Mouse (Mus musculus) adrenal gland, adult 2 months (tissue): ENCODE results near the gene Snx25. TPM values are rescaled to one million over a fixed set of nuclear protein-coding genes. Genes with fewer than 3 reads are reported as not detected.

Experiments
- DNase-seq: peaks from one replicate; pipeline ENCODE4 v3.0.0; 2021
- polyA plus RNA-seq: library from polyadenylated mRNA; depleted of rRNA; stranded (reverse); fragments of >200 nt; gene quantifications from 2 replicates; pipeline ENCODE4 v1.2.3, GENCODE M21; 2012; rRNA removed
- total RNA-seq, 2 experiments: library from RNA; stranded (reverse); gene quantifications; 2 replicates each; pipeline ENCODE4 v1.2.3; 2021

Snx25 gene
- total and polyA plus RNA-seq, 3 experiments, result 2.3 to 20.9 (median 14.1) TPM

DNA sequence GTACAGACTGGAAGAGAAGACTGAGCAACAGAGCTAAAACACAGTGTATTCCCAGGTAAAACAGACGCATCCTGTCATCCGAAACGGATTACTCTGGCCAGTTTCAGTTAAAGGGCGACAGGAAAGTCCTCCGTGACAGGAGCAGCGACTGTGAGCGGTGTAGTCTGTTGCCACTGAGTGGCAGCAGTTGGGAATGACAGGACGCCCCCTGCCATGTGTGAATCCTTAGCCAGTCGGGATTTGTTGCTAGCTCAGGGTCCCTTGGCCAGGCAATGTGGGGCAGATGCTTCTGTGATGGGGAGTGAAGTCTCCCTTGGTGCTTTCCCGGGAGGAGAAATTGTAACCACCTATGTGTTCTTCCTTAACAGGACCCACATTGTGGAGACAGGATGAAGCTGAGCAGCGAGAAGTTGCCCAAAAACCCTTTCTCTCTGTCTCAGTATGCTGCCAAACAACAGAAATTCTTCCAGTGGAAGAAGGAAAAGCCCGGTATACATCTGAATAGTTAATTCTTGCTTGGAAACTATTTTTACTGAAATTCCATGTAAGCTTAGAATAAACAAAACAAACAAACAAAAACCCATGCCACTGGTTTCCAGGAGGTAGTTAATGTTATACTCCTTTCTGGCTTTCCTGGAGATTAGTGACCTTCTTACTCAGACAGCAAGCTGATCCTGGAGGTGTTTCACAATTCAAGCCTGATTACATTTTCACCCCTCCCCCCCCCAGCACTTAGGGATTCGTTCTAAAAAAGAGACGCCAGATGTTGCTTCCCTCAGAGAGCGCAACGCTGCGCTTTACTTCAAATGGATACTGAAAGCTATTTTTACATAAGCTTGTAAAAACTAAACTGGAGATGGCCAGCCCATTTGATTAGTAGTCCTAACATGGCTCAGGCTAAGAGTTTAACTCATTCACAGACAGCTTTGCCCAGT is 140.9 kb downstream of the Snx25 start:
- no peak for DNase-seq

DNA sequence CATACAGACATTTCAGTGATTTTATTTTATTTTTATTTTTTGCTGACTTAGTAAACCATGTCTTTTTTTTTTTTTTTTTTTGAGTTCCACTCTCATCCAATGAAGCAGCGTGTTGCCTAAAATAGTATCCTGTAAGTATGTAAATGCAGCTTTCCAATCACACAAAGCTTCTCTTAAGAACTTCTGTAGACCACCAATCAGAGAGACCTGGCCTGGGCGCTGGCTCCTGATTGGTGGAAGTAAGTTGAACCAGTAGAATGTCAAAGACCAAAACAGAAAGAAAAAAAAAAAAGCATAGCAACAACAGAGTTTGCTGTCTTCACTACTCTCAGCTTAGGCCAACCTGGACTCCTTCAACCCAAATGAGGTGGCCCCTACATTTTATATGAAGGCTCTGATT is 141.7 kb downstream of the Snx25 start:
- DNase-seq, result no peak

DNA sequence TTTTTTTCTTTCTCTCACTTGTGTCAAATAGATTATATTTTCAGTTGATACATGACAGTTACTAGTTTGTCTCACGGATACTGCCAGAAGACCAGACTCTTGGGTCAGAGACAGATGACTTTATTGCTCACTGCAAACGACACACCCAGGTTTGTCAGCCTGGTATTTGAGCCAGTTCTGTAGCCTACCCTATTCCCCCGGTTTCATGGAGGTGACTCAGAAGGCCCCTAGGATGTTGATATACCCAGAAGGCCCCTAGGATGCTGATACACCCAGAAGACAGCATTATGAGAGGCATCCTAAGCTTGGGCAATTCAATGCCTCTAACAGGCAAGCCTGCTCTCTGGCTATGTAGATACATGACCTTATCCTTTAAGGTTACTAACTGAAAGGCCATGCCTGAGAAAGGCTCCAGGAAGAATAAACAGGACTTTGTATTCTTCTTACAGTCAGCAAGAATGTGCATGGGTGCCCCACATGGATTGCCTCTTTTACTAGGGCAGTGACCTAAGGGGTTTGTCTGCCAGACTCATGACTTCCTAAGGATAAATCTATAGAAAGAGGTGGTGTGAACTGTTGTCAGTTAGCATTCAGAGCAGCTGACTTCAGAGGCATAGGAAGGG is 144.8 kb downstream of the Snx25 start:
- DNase-seq, result no peak

DNA sequence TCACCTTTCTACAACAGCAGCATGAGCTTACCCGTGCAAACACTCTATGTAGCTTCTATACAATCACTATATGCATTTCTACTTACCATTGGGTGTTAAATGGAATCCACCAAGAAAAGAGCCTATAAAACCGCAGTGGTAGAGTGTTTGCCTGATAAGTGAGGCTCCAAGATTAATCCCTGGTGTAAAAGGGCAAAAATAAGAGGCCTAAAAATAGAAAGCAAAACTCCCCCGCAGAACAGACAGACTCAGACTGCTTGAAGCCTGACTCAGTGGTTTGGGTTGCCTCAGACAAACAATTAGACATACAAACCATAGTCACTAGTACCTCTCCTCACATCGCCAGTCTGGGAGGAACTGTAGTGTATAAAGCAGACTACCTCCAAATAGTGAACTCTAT is 146.4 kb downstream of the Snx25 start, which contains the start of gene Ankrd37:
Gene Ankrd37, minus strand, starts transcription at position 112 of the 400 bp plus-strand sequence.
- DNase-seq, result no peak

DNA sequence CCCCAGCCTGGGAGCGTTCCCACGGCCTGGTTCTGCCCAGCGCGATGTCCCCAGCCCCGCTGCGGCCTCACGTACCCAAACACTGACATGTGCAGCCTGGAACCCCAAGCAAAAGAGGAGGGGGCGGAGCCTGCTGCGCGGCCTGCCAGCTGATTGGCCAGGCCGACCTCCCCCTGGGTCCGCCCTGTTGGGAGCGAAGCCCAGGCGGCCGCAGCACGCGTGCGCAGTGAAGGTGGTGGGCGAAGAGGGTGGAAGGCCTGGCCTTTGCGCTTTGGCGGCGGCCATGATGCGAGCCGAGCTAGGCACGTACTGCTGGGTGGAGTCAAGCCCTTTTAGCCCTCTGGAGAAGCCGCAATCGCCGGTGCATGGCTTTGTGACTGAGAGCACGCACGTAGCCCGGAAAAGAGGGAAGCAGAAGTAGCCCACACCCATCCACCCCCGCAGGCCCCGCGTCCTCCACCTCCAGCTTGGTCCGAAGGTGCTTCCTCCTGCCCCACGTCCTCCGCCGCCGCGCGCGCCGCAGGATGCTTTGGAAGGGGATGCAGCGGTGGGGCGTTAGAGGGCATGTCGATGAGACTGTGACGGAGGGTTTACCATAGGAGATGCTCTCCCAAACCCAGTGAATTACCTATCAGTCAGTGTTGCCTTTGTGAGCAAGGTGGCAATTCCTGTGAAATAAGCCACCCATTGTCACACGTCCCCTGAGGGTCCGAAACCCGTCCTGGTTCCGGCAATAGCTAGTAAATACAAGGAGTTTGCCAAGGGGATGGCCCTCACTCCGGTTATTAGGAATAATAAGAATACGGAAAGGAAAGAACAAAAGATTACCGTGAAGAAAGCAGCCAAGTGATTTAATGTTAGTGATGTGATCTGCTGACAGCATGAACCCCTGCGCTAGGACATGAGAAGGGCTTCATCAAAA is 151.9 kb downstream of the Snx25 start:
- peak; percentile 100 for DNase-seq

DNA sequence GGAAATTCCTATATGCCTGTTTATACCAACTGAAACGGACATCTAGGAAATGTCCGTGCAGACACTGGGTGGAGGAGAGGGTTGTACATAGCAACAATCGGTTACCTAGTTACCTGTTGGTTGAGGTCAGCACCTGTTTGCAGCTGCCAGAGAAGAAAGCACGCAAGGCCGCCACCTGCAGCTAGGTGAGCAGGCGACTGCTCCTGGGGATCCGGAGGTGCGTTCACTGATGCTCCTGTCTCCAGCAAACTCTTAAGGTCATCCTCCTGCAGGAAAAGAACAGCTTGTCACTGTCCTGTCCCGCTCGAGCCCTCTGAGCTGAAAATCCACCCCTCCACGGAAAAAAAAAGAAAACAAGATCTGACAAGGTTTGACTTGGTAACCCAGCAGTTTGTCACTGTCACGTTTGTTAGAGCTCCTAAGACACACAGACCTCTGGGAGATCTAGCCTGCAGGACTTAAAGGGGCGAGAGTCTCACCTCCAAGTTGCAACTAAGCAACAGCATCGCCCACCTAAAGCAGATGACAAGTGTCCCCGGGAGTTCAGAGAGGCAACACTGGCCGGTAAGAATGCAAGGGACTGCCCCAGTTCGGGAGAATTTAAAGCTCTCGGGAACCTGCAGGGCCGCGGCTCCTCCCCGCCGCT is 152.7 kb downstream of the Snx25 start, which contains the start of gene Lrp2bp:
Gene Lrp2bp, plus strand, starts transcription at position 166 of the 646 bp plus-strand sequence.
- no peak for DNase-seq

DNA sequence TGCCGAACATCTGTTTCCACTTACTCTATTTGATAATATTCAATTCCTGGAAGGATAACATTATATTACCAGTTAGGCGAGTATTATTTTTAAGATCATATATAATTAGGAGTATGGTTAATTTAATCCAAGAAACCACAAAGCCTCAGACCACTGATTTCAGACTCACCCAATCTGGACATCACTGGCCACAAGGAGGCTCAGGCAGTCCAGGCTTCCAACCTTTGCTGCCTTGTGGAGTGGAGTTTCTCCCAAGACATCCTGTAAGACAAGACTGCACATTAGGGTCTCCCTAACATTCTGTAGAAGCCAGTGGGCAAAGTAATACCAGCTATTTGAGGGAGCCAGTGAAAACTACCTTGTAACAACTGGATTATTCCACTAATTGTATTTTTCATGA is 153.7 kb downstream of the Snx25 start:
- DNase-seq, result no peak

DNA sequence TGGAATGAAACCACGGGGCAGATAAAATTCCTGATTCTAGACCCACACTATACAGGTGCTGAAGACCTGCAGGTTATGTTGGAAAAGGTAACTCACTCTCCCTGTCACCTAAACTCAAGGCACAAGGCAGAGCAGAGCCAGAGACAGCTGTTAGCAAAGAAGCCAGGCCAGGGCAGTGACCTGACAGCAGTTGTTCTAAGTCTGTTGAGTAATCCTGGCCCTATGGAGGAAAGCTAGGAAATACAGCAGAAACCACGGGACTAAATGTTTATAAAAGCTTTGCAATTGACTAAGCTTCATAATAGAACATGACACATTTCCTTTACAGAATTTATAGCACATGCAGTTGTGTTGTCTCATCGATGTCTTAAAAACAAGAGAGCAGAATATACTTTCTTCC is 156.4 kb downstream of the Snx25 start:
- no peak for DNase-seq

DNA sequence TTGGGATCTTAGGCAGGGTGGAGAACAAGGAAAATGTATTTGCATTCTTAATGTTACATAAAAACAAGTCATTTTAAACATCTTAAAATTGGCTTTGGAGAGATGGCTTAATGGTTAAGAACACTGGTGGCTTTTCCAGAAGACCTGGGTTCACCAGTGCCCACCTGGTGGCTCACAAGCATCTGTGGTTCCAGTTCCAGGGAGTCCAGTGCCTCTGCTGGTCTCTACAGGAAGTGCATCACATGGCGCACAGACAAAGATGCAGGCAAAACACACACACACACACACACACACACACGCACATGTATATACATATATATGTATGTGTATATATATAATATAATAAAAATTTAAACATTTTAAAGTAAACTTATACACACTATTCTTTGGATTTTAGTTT is 157.8 kb downstream of the Snx25 start:
- no peak for DNase-seq

DNA sequence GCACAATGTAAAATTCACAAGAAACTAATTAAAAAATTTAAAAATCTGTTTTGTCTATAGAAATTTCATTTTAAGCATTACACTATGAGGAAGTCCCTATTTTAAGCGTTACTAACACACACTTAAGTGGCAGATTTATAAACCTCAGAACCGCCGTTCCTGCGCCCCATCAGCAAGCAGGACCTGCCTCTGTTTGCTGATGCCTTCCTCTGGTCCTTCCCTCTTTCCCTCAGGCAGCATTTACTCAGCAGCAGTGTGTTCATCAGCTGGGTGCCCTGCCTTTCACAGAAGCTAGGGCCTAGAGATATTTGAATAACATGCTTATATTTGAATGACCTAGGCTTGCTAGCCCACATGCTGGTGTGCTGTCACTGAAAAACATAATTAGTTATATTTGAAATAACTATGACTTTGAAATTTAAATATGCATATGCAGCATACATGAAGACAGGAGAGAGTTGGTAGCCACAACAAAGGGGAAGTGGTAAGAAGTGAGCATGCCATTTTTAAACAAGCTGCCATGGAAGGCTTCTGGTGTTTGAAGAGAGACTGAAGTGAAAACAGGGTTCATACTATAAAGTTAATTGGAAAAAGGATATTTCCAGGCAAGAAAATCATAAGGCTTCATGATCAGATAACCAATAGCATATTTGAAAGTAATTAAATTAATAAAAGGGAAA is 161.2 kb downstream of the Snx25 start:
- DNase-seq, result no peak

DNA sequence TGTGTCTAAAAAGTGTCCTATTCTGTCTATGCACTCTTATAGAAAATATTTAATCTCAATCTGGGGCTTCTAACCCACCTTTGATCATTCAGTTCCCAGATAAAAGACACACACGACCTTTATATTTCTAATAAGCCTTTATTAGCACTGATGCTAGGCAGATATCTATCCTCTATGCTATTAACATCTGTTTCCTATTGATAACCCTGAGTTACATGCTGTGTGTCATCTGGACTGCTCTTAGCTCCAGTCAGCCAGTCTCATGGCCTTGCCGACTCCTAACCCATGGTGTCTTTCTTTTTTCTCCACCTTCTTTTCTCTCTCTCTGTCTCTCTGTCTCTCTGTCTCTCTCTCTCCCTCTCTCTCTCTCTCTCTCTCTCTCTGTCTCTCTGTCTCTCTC is 163.8 kb downstream of the Snx25 start:
- DNase-seq, result no peak

DNA sequence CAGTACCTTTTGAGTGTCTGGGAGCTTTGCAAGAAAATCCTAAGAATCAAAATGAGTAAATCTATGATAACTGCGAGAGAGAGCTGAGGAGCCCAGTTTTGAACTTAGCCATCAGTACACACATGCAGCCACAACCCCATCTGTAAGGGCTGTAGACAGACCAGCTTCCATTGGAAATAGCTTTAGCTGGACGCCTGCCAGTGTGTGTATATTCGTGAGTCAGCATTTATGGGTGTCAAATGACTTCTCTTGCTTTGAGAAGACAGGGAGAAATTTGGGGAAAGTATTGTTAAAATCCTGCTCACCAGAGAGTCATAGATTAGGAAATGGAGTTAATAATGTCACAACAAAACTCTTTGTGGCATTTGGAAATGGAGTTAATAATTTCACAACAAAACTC is 165.3 kb downstream of the Snx25 start:
- DNase-seq, result no peak

Other genes with a start within 250 kb of the Snx25 start
- not detected for gene Ccdc110, start 217.5 kb downstream of the Snx25 start, total RNA-seq
- not detected in 2 replicates for gene Ccdc110, start 217.5 kb downstream of the Snx25 start, polyA plus RNA-seq
- 1 to 10 TPM; 1.7 to 3.0 TPM for gene 1700029J07Rik, start 176.9 kb downstream of the Snx25 start, total RNA-seq
- 0.57 and 0.60 TPM in 2 replicates for gene 1700029J07Rik, start 176.9 kb downstream of the Snx25 start, polyA plus RNA-seq
- 10 to 100 TPM; 56.5 to 56.6 TPM for gene Ufsp2, start 176.6 kb downstream of the Snx25 start, total RNA-seq
- 3.2 and 6.2 TPM in 2 replicates for gene Ufsp2, start 176.6 kb downstream of the Snx25 start, polyA plus RNA-seq
- gene Lrp2bp, start 152.9 kb downstream of the Snx25 start, total RNA-seq, result under 1 TPM; 0.35 to 0.41 TPM
- not detected in 2 replicates for gene Lrp2bp, start 152.9 kb downstream of the Snx25 start, polyA plus RNA-seq
- 1 to 10 TPM in 1 of 2 experiments, not detected in 1; 2.0 TPM for gene Ankrd37, start 146.5 kb downstream of the Snx25 start, total RNA-seq
- 0.19 and 0.98 TPM in 2 replicates for gene Ankrd37, start 146.5 kb downstream of the Snx25 start, polyA plus RNA-seq
- gene Cfap97, start 388 bp downstream of the Snx25 start, total RNA-seq, result 10 to 100 TPM; 16.1 to 19.5 TPM
- gene Cfap97, start 388 bp downstream of the Snx25 start, polyA plus RNA-seq, result 1.5 and 2.1 TPM in 2 replicates
- 100 to 1,000 TPM; 133 to 206 TPM for gene Slc25a4, start 59.1 kb upstream of the Snx25 start, total RNA-seq
- gene Slc25a4, start 59.1 kb upstream of the Snx25 start, polyA plus RNA-seq, result 200 and 240 TPM in 2 replicates
- gene Helt, start 142.5 kb upstream of the Snx25 start, total RNA-seq, result not detected
- gene Helt, start 142.5 kb upstream of the Snx25 start, polyA plus RNA-seq, result 0.16 and 0.42 TPM in 2 replicates